Mouse (Mus musculus): ENCODE measurements around the gene Brd1. TPM values are rescaled to one million over a fixed set of nuclear protein-coding genes. Genes with fewer than 3 reads are reported as not detected.

Gene Brd1
- polyA plus RNA-seq, 1 experiment from 2014 or later: 15.3 TPM

DNA sequence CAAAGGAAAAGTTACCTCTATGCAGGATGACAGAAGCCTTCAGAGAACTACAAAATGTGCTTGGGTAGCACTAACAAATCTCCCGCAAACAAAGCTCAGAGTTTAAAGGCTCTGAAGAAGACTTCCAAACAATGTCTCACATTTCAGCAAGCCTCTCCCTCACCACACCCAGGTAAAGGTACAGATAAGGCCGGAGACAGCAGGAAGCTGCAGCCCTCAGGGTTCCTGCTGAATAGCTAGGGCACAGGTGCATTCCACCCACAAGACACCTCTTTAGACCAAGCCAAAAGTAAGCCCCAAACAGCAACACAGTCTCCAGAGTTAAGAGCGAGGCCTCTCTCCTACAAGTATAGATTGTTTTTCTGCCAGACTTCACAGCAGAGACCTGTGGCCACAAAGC is 3.3 kb downstream of the Brd1 start:
- Histone ChIP-seq H3K4me3 (ENCODE audit: control insufficient read depth in 1 of 2, insufficient read depth in 1 of 2, low read depth in 1 of 2, low read length in 2 of 2) (no peak overlapping the region), H3K36me3 (ENCODE audit: control insufficient read depth, insufficient read depth, low read length) (peaks cover 42% of the 10 kb centered on the region), H3K27me3 (ENCODE audit: control insufficient read depth, insufficient read depth, low read length) (no peaks in the 10 kb centered on the region), H3K9ac (ENCODE audit: low read length) (no peak overlapping the region), H3K4me2 (ENCODE audit: low read length) (no peak overlapping the region), H3K27ac (replicated peaks in 1 of 2; ENCODE audit: control insufficient read depth in 1 of 2, insufficient read depth in 1 of 2, low read depth in 2 of 2, low read length in 2 of 2) (no peak overlapping the region), H3K9me3 (ENCODE audit: control insufficient read depth, low read length) (no peaks in the 10 kb centered on the region), H3K4me1 (ENCODE audit: control insufficient read depth in 2 of 2, insufficient read depth in 2 of 2, low read length in 2 of 2) (peaks cover 12 to 28% of the 10 kb centered on the region in 2 experiments)
- WGBS: 66% methylated on average over 3 of the region's 3 CpGs
- no peak for ATAC-seq (ENCODE audit: insufficient number of reproducible peaks, insufficient read depth, low FRiP score, low read depth)

DNA sequence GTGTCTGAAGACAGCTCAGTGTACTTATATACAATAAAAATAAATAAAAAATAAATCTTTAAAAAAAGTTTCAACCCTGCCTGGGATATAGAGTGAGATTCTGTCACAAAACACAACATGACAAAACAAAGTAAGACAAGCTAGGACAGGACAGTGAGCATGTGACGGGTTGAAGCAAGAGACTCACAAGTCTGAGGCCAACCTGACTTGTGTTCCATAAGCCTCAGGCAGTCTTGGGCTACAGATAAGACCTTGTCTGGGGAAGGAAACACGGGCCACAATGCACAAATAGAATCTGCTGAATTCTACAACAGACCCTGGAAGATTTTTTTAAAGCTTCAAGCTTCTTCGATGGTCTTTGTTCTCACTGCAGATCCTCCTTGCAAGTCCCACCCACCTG is 6.8 kb downstream of the Brd1 start:
- peaks cover 6 to 17% of the 10 kb centered on the region in 2 experiments for H3K4me1 ChIP-seq (ENCODE audit: control insufficient read depth in 2 of 2, insufficient read depth in 2 of 2, low read length in 2 of 2)
- WGBS: 63% methylated on average over 3 of the region's 3 CpGs
- peaks cover 76% of the 10 kb centered on the region for H3K36me3 ChIP-seq (ENCODE audit: control insufficient read depth, insufficient read depth, low read length)
- no peaks in the 10 kb centered on the region for H3K27me3 ChIP-seq (ENCODE audit: control insufficient read depth, insufficient read depth, low read length)
- no peak overlapping the region for H3K4me3 ChIP-seq (ENCODE audit: control insufficient read depth in 1 of 2, insufficient read depth in 1 of 2, low read depth in 1 of 2, low read length in 2 of 2)
- no peak overlapping the region for H3K27ac ChIP-seq (replicated peaks in 1 of 2; ENCODE audit: control insufficient read depth in 1 of 2, insufficient read depth in 1 of 2, low read depth in 2 of 2, low read length in 2 of 2)
- ATAC-seq (ENCODE audit: insufficient number of reproducible peaks, insufficient read depth, low FRiP score, low read depth): no peak
- no peak overlapping the region for H3K4me2 ChIP-seq (ENCODE audit: low read length)
- H3K9me3 ChIP-seq (ENCODE audit: control insufficient read depth, low read length): no peaks in the 10 kb centered on the region
- no peak overlapping the region for H3K9ac ChIP-seq (ENCODE audit: low read length)

DNA sequence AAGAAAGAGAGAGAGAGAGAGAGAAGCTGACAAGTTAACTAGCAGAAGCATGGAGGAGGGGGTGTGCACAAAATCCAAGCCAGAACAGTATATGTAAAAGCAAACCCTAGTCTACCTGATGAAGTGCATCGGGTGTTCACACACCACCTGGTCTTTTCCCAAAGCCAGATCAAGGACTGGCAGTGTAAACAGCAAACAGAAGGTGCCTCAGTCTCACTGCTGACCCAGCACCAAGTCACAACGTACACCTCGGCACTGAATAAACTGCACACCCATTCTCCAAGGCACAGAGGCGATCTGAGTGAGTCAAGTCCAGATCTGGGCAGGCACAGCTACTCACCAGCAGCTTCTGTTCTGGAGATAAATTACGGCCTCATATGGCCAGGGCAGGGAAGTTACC is 9.0 kb downstream of the Brd1 start:
- peaks cover 89% of the 10 kb centered on the region for H3K36me3 ChIP-seq (ENCODE audit: control insufficient read depth, insufficient read depth, low read length)
- no peak overlapping the region for H3K27ac ChIP-seq (replicated peaks in 1 of 2; ENCODE audit: control insufficient read depth in 1 of 2, insufficient read depth in 1 of 2, low read depth in 2 of 2, low read length in 2 of 2)
- no peaks in the 10 kb centered on the region for H3K27me3 ChIP-seq (ENCODE audit: control insufficient read depth, insufficient read depth, low read length)
- H3K4me1 ChIP-seq (ENCODE audit: control insufficient read depth in 2 of 2, insufficient read depth in 2 of 2, low read length in 2 of 2): no peaks in the 10 kb centered on the region
- ATAC-seq (ENCODE audit: insufficient number of reproducible peaks, insufficient read depth, low FRiP score, low read depth): no peak
- H3K9me3 ChIP-seq (ENCODE audit: control insufficient read depth, low read length): no peaks in the 10 kb centered on the region
- 84% methylated on average over 5 of the region's 5 CpGs for WGBS
- no peak overlapping the region for H3K4me2 ChIP-seq (ENCODE audit: low read length)
- H3K9ac ChIP-seq (ENCODE audit: low read length): no peak overlapping the region
- H3K4me3 ChIP-seq (ENCODE audit: control insufficient read depth in 1 of 2, insufficient read depth in 1 of 2, low read depth in 1 of 2, low read length in 2 of 2): no peak overlapping the region

DNA sequence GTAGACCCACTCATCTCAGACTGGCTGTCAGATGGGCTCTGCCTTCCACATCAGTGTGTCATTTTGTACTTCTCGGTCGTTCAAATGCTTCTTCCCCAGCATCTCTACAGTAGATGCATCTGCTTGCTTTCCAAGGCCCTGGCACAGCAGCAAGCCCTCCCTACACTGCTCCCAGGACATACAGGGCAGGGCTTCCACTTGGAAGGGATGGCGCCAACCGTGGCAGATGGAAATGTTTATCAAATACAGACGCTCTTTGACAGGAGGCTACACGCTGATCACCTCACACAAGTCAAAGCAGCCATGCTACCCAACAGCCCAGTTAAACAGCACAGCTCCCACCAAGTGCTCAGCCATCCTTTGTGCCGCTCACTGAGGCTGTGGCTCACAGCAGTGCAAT is 9.7 kb downstream of the Brd1 start:
- H3K36me3 ChIP-seq (ENCODE audit: control insufficient read depth, insufficient read depth, low read length): peaks cover 89% of the 10 kb centered on the region
- no peak overlapping the region for H3K4me3 ChIP-seq (ENCODE audit: control insufficient read depth in 1 of 2, insufficient read depth in 1 of 2, low read depth in 1 of 2, low read length in 2 of 2)
- no peaks in the 10 kb centered on the region for H3K9me3 ChIP-seq (ENCODE audit: control insufficient read depth, low read length)
- no peak for ATAC-seq (ENCODE audit: insufficient number of reproducible peaks, insufficient read depth, low FRiP score, low read depth)
- no peaks in the 10 kb centered on the region for H3K4me1 ChIP-seq (ENCODE audit: control insufficient read depth in 2 of 2, insufficient read depth in 2 of 2, low read length in 2 of 2)
- no peaks in the 10 kb centered on the region for H3K27me3 ChIP-seq (ENCODE audit: control insufficient read depth, insufficient read depth, low read length)
- WGBS: 76% methylated on average over 7 of the region's 7 CpGs
- H3K4me2 ChIP-seq (ENCODE audit: low read length): no peak overlapping the region
- no peak overlapping the region for H3K27ac ChIP-seq (replicated peaks in 1 of 2; ENCODE audit: control insufficient read depth in 1 of 2, insufficient read depth in 1 of 2, low read depth in 2 of 2, low read length in 2 of 2)
- no peak overlapping the region for H3K9ac ChIP-seq (ENCODE audit: low read length)

DNA sequence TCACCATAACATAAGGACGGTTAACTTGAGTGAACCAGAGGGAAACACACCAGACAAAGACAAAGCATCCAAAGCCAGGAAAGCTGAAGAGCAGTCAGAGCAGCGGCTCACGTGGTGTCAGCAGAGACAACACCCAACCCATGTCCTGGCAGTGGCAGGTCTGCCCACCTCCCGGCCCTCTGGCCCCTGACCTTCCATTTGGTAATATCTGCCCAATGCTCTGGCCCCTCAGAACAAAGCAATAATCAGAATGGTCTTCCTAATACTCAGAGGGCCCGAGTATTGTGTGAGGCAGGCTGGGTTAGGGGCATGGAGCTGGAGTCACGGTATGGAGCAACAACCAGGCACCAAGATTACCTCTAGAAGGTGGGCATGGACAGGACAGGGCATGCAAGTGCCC is 10.8 kb downstream of the Brd1 start:
- Histone ChIP-seq H3K36me3 (ENCODE audit: control insufficient read depth, insufficient read depth, low read length) (peaks cover 87% of the 10 kb centered on the region), H3K27ac (replicated peaks in 1 of 2; ENCODE audit: control insufficient read depth in 1 of 2, insufficient read depth in 1 of 2, low read depth in 2 of 2, low read length in 2 of 2) (no peak overlapping the region), H3K4me3 (ENCODE audit: control insufficient read depth in 1 of 2, insufficient read depth in 1 of 2, low read depth in 1 of 2, low read length in 2 of 2) (no peak overlapping the region), H3K9ac (ENCODE audit: low read length) (no peak overlapping the region), H3K4me1 (ENCODE audit: control insufficient read depth in 2 of 2, insufficient read depth in 2 of 2, low read length in 2 of 2) (no peaks in the 10 kb centered on the region), H3K9me3 (ENCODE audit: control insufficient read depth, low read length) (no peaks in the 10 kb centered on the region), H3K27me3 (ENCODE audit: control insufficient read depth, insufficient read depth, low read length) (no peaks in the 10 kb centered on the region), H3K4me2 (ENCODE audit: low read length) (no peak overlapping the region)
- 87% methylated on average over 6 of the region's 6 CpGs for WGBS
- no peak for ATAC-seq (ENCODE audit: insufficient number of reproducible peaks, insufficient read depth, low FRiP score, low read depth)

DNA sequence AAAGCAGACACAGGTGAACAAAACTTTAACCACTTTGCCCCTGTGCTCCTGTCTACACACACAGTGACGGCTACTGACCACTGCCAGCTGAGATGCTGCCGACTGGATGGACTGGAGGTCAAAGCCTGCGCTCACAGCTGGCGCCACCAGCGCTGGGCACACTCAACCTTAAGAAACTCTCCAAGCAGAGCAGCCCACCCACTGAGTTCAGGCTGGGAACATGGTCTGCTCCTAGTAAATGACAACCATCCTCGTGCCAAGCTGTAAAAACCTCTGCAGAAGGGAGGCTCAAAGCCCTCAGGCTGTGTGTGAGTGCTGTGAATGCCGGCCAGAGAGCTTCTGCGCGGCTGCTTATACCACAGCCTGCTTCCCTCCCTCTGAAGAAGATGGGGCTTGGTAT is 16.8 kb downstream of the Brd1 start:
- Histone ChIP-seq H3K4me1 (ENCODE audit: control insufficient read depth in 2 of 2, insufficient read depth in 2 of 2, low read length in 2 of 2) (no peaks in the 10 kb centered on the region), H3K4me2 (ENCODE audit: low read length) (no peak overlapping the region), H3K36me3 (ENCODE audit: control insufficient read depth, insufficient read depth, low read length) (peaks cover 95% of the 10 kb centered on the region), H3K4me3 (ENCODE audit: control insufficient read depth in 1 of 2, insufficient read depth in 1 of 2, low read depth in 1 of 2, low read length in 2 of 2) (no peak overlapping the region), H3K9me3 (ENCODE audit: control insufficient read depth, low read length) (no peaks in the 10 kb centered on the region), H3K27me3 (ENCODE audit: control insufficient read depth, insufficient read depth, low read length) (no peaks in the 10 kb centered on the region), H3K27ac (replicated peaks in 1 of 2; ENCODE audit: control insufficient read depth in 1 of 2, insufficient read depth in 1 of 2, low read depth in 2 of 2, low read length in 2 of 2) (no peak overlapping the region), H3K9ac (ENCODE audit: low read length) (no peak overlapping the region)
- no peak for ATAC-seq (ENCODE audit: insufficient number of reproducible peaks, insufficient read depth, low FRiP score, low read depth)
- 86% methylated on average over 9 of the region's 9 CpGs for WGBS

DNA sequence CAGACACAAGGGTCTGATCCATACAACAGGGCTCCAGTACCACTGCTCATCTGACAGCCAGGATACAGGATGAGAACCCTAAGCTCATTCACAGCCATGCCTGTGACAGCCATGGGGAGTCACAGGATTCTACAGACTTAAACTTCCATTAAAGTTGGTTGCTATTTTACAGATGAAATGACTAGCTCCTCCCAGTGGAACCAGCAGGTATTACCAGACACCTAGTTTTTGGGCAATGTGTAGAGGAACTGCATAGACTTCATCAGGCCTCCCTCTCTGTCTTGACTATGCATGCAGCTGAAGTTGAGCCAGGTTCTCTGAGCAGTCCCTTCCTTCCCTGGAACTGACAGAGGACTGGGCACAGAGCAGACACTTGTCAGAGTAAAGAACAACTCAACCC is 17.7 kb downstream of the Brd1 start:
- Histone ChIP-seq H3K4me1 (ENCODE audit: control insufficient read depth in 2 of 2, insufficient read depth in 2 of 2, low read length in 2 of 2) (no peaks in the 10 kb centered on the region), H3K4me3 (ENCODE audit: control insufficient read depth in 1 of 2, insufficient read depth in 1 of 2, low read depth in 1 of 2, low read length in 2 of 2) (no peak overlapping the region), H3K9ac (ENCODE audit: low read length) (no peak overlapping the region), H3K36me3 (ENCODE audit: control insufficient read depth, insufficient read depth, low read length) (peaks cover 95% of the 10 kb centered on the region), H3K4me2 (ENCODE audit: low read length) (no peak overlapping the region), H3K27me3 (ENCODE audit: control insufficient read depth, insufficient read depth, low read length) (no peaks in the 10 kb centered on the region), H3K9me3 (ENCODE audit: control insufficient read depth, low read length) (no peaks in the 10 kb centered on the region), H3K27ac (replicated peaks in 1 of 2; ENCODE audit: control insufficient read depth in 1 of 2, insufficient read depth in 1 of 2, low read depth in 2 of 2, low read length in 2 of 2) (no peak overlapping the region)
- ATAC-seq (ENCODE audit: insufficient number of reproducible peaks, insufficient read depth, low FRiP score, low read depth): no peak

DNA sequence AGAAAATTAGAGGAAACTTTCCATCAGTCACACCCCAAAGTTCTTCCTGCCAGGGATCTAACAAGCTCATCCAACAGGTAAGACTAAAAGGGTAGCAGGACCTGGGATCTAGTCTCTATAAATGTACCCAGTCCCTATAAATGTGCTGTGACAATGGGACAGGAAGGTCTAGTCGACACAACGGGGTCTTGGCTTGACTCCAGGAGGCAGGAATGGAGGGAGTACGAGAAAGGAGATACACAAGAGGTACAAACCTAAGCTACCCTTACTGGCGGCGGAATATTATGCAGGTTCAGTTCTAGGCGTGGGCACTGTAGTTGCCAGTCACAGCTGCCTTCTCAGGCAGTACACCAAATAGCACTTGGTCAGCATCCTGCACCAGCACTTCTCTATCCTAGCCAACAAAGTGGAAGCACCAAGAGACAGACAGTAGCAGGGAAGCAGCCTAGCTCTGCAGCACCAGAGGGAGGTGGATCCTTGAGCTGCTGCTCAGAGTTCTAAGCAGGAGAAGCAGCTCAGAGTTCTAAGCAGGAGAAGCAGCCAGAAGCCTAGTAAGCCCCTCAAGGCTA is 19.9 kb downstream of the Brd1 start:
- Histone ChIP-seq H3K36me3 (ENCODE audit: control insufficient read depth, insufficient read depth, low read length) (peaks cover 97% of the 10 kb centered on the region), H3K4me3 (ENCODE audit: control insufficient read depth in 1 of 2, insufficient read depth in 1 of 2, low read depth in 1 of 2, low read length in 2 of 2) (no peak overlapping the region), H3K4me2 (ENCODE audit: low read length) (no peak overlapping the region), H3K9ac (ENCODE audit: low read length) (no peak overlapping the region), H3K9me3 (ENCODE audit: control insufficient read depth, low read length) (no peaks in the 10 kb centered on the region), H3K4me1 (ENCODE audit: control insufficient read depth in 2 of 2, insufficient read depth in 2 of 2, low read length in 2 of 2) (no peaks in the 10 kb centered on the region), H3K27ac (replicated peaks in 1 of 2; ENCODE audit: control insufficient read depth in 1 of 2, insufficient read depth in 1 of 2, low read depth in 2 of 2, low read length in 2 of 2) (no peak overlapping the region), H3K27me3 (ENCODE audit: control insufficient read depth, insufficient read depth, low read length) (no peaks in the 10 kb centered on the region)
- WGBS: 55% methylated on average over 6 of the region's 6 CpGs
- ATAC-seq (ENCODE audit: insufficient number of reproducible peaks, insufficient read depth, low FRiP score, low read depth): no peak
